Mouse (Mus musculus): ENCODE measurements around the gene Fcrl1.

DNA sequence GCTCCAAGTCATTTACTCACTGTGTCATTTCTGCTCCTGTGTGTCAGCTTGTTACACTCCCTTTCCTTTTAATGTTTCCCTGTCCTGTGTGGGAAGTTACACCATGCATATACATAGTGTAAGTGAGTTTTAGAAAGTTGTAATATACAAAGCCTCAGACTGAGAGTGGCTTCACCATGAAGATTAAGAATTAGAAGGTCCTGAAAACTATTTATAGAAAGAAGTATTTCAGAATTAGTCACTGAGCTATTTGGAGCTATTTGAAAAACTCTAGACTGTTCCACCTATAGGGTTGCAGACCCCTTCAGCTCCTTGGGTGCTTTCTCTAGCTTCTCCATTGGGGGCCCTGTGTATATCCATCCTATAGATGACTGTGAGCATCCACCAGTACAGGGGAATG, 17.0 kb upstream of the Fcrl1 start:
- TF ChIP-seq CTCF (IDR thresholded peaks at IDR 0.05; ENCODE audit: extremely low read depth, insufficient read depth, insufficient read length, insufficient replicate concordance) = no peak
- TF ChIP-seq POLR2A (IDR thresholded peaks at IDR 0.05; ENCODE audit: low read depth, low read length) = no peak

Measured in spleen, adult 2 months (tissue).